Mouse (Mus musculus) forebrain, postnatal 0 days (tissue): ENCODE measurements around the gene Jhy. TPM values are rescaled to one million over a fixed set of nuclear protein-coding genes. Genes with fewer than 3 reads are reported as not detected.

ENCODE experiments used
- ATAC-seq: fragments of 200-750 bp; cut with Nextera tagmentation; 2 replicates; pipeline ENCODE4 v1.8.0; 2017; ENCODE audit warnings: mild to moderate bottlenecking, moderate library complexity
- DNase-seq: peaks from one replicate; pipeline ENCODE4 v3.0.0-alpha.2; 2015
- H3K27ac ChIP-seq: fragments of 300-500 bp; sonication (generic); 2 replicates; pipeline ENCODE4 v1.5.1; 2014; ENCODE audit warnings: low read depth, mild to moderate bottlenecking, antibody characterized with exemption, low read length, moderate library complexity, mixed read lengths
- H3K27me3 ChIP-seq: fragments of 300-500 bp; sonication (generic); 2 replicates; pipeline ENCODE4 v1.6.1; 2014; ENCODE audit warnings: mild to moderate bottlenecking, low read length, mixed read lengths; ENCODE audit not compliant: insufficient read depth
- H3K36me3 ChIP-seq: fragments of 300-500 bp; sonication (generic); 2 replicates; pipeline ENCODE4 v1.6.1; 2014; ENCODE audit warnings: mild to moderate bottlenecking, moderate library complexity; ENCODE audit not compliant: insufficient read depth
- H3K4me1 ChIP-seq: fragments of 300-500 bp; sonication (generic); 2 replicates; pipeline ENCODE4 v1.6.1; 2014; ENCODE audit warnings: antibody characterized with exemption; ENCODE audit not compliant: insufficient read depth
- H3K4me2 ChIP-seq: fragments of 300-500 bp; sonication (generic); 2 replicates; pipeline ENCODE4 v1.6.1; 2014; ENCODE audit warnings: low read depth, mild to moderate bottlenecking, moderate library complexity
- H3K4me3 ChIP-seq: fragments of 300-500 bp; sonication (generic); 2 replicates; pipeline ENCODE4 v1.5.1; 2014; ENCODE audit warnings: low read depth, low read length, mixed read lengths
- H3K9ac ChIP-seq: fragments of 300-500 bp; sonication (generic); 2 replicates; pipeline ENCODE4 v1.6.1; 2014; ENCODE audit warnings: mild to moderate bottlenecking
- H3K9me3 ChIP-seq: fragments of 300-500 bp; sonication (generic); 2 replicates; pipeline ENCODE4 v1.6.1; 2016; ENCODE audit warnings: low read length
- CTCF ChIP-seq: sonication (generic); IDR thresholded peaks from 2 replicates; pipeline ENCODE4 v1.5.1; 2016; ENCODE audit warnings: antibody characterized with exemption, control low read depth, low read depth
- WGBS: fragments of 180-500 bp; shearing (Covaris S2); extraction: QIAGEN DNeasy Blood & Tissue Kit; methylation state at CpG from one replicate; pipeline ENCODE4 v1.1.7; 2014; 5-methylcytosine and 5-hydroxymethylcytosine counted together
- polyA plus RNA-seq: library from polyadenylated mRNA; unstranded; fragments of >200 nt; fragmentation: Nextera tagmentation; extraction: Ambion mirVana; gene quantifications from 2 replicates; pipeline ENCODE4 v1.2.1, GENCODE M21; 2015
- total RNA-seq: library from RNA; depleted of rRNA; stranded (reverse); fragments of >200 nt; gene quantifications from 2 replicates; pipeline ENCODE4 v1.2.3, GENCODE M21; 2014; rRNA removed

Gene Jhy
- total RNA-seq = 0.46 and 1.0 TPM in 2 replicates
- polyA plus RNA-seq = 0.53 and 1.1 TPM in 2 replicates

- no peaks in the 10 kb centered on the region; the same call in 1 of the 2 replicates for H3K27me3 ChIP-seq
These were observed at the start of gene Jhy for GRCm38 (mm10) chr9:40963586-40964417. Gene Jhy, minus strand, starts transcription at chr9:40964118.

DNA sequence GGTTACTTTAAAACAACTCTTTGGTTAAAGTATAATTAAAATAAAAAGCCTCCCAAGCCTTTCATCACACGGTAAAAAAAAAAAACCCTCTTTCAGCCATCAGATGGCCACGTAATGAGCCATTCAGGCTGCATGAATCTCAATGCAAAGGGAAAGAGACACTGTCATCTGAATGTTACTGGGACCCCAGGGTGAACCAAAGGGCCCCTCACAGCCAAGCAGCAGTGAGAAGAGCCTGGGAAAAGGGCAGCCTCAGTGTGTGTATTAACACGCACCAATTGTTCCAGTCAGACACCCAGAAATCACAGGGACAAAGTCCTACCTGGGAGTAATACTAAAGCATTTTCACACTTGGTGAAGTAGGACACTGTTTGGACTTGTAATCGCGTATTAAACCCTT is 48.5 kb upstream of the Jhy start:
- Histone ChIP-seq H3K36me3 (no peaks in the 10 kb centered on the region), H3K9ac (no peak overlapping the region), H3K4me2 (no peak overlapping the region), H3K4me3 (no peak overlapping the region), H3K27me3 (no peaks in the 10 kb centered on the region), H3K9me3 (no peaks in the 10 kb centered on the region), H3K4me1 (no peaks in the 10 kb centered on the region; the same call in 1 of the 2 replicates), H3K27ac (peak overlapping the region; percentile 60)
- DNase-seq (no peak), ATAC-seq (no peak)
- WGBS = 28% methylated on average over 5 of the region's 5 CpGs
- TF ChIP-seq CTCF = no peak

More at GRCm38 (mm10) chr9:40963586-40964417, at the start of gene Jhy:
- ATAC-seq (peak; percentile 84), DNase-seq (peak; percentile 37)
- H3K36me3 ChIP-seq = no peaks in the 10 kb centered on the region
- peak within 1 kb of the TSS; percentile 96 for H3K4me2 ChIP-seq
- no peaks in the 10 kb centered on the region for H3K9me3 ChIP-seq
- H3K4me3 ChIP-seq = peak within 1 kb of the TSS; percentile 54
- peak within 1 kb of the TSS; percentile 57 for H3K9ac ChIP-seq
- no peak within 1 kb of the TSS for H3K27ac ChIP-seq
- TF ChIP-seq CTCF = no peak
- 1% methylated on average over 51 of the region's 51 CpGs for WGBS
- H3K4me1 ChIP-seq = no peaks in the 10 kb centered on the region

DNA sequence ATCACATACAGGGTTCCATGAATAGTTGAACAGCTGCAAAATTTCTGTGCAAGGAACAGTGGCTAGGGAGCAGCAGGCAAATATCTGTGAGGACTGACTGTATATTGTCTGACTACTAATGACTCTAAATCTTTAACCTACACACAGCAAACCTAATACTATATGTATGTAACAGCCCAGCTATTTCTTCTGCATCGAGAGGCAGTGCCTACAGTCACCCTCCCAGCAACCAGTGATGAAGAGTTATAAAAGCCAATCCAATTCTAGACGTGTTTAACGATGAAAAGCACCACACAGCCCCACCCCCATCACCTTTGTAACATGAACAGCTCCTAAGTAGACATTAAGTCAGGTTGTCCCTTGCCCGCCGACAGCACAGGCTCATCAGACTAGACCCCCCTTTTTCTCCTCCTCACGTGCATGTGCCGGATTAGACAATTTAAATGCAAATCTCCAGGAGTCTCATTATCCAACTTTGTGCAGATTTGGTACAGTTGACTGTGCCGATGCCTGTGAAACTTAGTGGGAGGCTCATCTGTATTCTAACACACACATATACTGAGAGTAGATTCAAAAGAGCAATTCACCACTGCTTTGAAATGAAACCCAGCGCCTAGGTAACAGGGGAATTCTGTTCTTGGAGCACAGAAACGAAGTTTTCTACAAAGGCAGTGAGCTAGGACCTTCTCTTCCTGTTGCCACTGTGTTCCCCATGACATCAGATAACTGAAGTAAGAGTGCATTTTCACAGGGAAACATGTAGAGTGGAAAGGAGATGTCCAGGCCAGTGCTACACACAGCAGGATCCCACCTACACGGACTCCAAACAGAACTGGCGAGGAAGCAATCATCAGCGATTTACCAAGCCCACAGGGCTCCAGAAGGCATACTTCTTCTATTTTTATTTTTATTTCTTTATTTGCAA is 47.9 kb upstream of the Jhy start:
- H3K36me3 ChIP-seq = no peaks in the 10 kb centered on the region

GRCm38 (mm10) chr9:41007785-41008184 is 43.9 kb upstream of the Jhy start:
- Histone ChIP-seq H3K36me3 (no peaks in the 10 kb centered on the region), H3K27me3 (no peaks in the 10 kb centered on the region), H3K9ac (no peak overlapping the region), H3K9me3 (no peaks in the 10 kb centered on the region), H3K4me3 (no peak overlapping the region), H3K4me1 (no peaks in the 10 kb centered on the region; the same call in 1 of the 2 replicates), H3K27ac (no peak overlapping the region), H3K4me2 (no peak overlapping the region)
- ATAC-seq = no peak
- no peak for TF ChIP-seq CTCF
- no peak for DNase-seq
- WGBS = 27% methylated on average over 1 of the region's 1 CpGs

More for the DNA sequence above, 47.9 kb upstream of the Jhy start:
- Histone ChIP-seq H3K4me2 (no peak overlapping the region), H3K4me3 (no peak overlapping the region), H3K9me3 (no peaks in the 10 kb centered on the region), H3K27me3 (no peaks in the 10 kb centered on the region), H3K4me1 (no peaks in the 10 kb centered on the region; the same call in 1 of the 2 replicates), H3K9ac (no peak overlapping the region), H3K27ac (peak overlapping the region; percentile 60)
- no peak for TF ChIP-seq CTCF
- ATAC-seq (peak; percentile 90), DNase-seq (peak; percentile 70)
- 13% methylated on average over 13 of the region's 13 CpGs for WGBS

DNA sequence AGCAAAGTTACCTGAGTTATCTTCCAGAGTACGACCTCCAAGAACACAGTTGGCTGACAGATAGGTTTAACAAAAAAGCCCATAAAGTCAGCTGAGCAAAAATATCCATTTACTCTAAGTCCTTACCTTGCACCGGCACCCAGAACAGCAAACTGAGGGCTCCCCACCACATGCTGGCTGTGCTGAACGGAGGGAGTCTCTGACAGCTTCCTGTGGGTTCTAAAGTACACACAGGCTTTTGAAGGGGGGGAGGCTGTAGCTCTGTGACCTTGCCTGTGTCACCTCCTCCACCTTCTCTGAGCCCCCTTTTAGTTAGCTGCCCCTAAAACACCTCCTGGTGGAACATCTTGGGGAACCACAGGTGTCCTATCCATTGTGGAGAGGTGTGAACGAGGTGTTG is 40.5 kb upstream of the Jhy start, which contains the start of gene Crtam:
TSS of gene Crtam (minus strand) at position 214 of the 400 bp plus-strand sequence.
- Histone ChIP-seq H3K4me3 (no peak within 1 kb of the TSS), H3K27me3 (no peaks in the 10 kb centered on the region), H3K4me1 (no peaks in the 10 kb centered on the region), H3K27ac (no peak within 1 kb of the TSS), H3K9ac (no peak within 1 kb of the TSS), H3K4me2 (no peak within 1 kb of the TSS), H3K9me3 (no peaks in the 10 kb centered on the region), H3K36me3 (no peaks in the 10 kb centered on the region)
- 81% methylated on average over 4 of the region's 4 CpGs for WGBS
- DNase-seq (no peak), ATAC-seq (no peak)
- TF ChIP-seq CTCF = no peak

GRCm38 (mm10) chr9:40997116-40997779 is 33.3 kb upstream of the Jhy start:
- no peaks in the 10 kb centered on the region for H3K27me3 ChIP-seq
- H3K4me2 ChIP-seq = no peak overlapping the region
- H3K36me3 ChIP-seq = no peaks in the 10 kb centered on the region
- no peak for TF ChIP-seq CTCF
- no peaks in the 10 kb centered on the region for H3K9me3 ChIP-seq
- no peaks in the 10 kb centered on the region for H3K4me1 ChIP-seq
- no peak overlapping the region for H3K4me3 ChIP-seq
- WGBS = 90% methylated on average over 7 of the region's 7 CpGs
- no peak overlapping the region for H3K27ac ChIP-seq
- DNase-seq (no peak), ATAC-seq (no peak)
- H3K9ac ChIP-seq = no peak overlapping the region
